Mouse (Mus musculus) mature B cell (primary cell): ENCODE data around the gene Ppfia1.

Experiments used
- in situ Hi-C: fragments of 300-500 bp; cut with MboI; formaldehyde crosslinking; loops from 2 replicates; pipeline ENCODE4 v1.14.3; 2019

The Ppfia1 gene

GRCm38 (mm10) chr7:144553237-144554122 is at the start of gene Ppfia1:
Ppfia1 (minus strand) TSS chr7:144553729.
- in situ Hi-C loops, result loop anchor here (25.0 kb wide), 1 partner anchor 766 kb away; the partner anchor contains the start of gene Mrgpre

GRCm38 (mm10) chr7:144600333-144600900 is 46.9 kb upstream of the Ppfia1 start:
- in situ Hi-C loops, result no loop called here

- in situ Hi-C loops, result no loop called here
Observed at GRCm38 (mm10) chr7:144589508-144589907, 36.0 kb upstream of the Ppfia1 start.

GRCm38 (mm10) chr7:144587291-144587690 is 33.8 kb upstream of the Ppfia1 start:
- in situ Hi-C loops, result no loop called here

- in situ Hi-C loops, result no loop called here
Observed at GRCm38 (mm10) chr7:144585648-144586047, 32.1 kb upstream of the Ppfia1 start.

GRCm38 (mm10) chr7:144583619-144584018 is 30.1 kb upstream of the Ppfia1 start:
- in situ Hi-C loops, result no loop called here

- in situ Hi-C loops, result no loop called here
Observed at GRCm38 (mm10) chr7:144582284-144582980, 28.9 kb upstream of the Ppfia1 start, which contains the start of gene Fadd. Fadd (minus strand) TSS chr7:144582463.

GRCm38 (mm10) chr7:144581559-144582283 is 28.2 kb upstream of the Ppfia1 start:
- in situ Hi-C loops, result no loop called here

GRCm38 (mm10) chr7:144577876-144578275 is 24.3 kb upstream of the Ppfia1 start:
- in situ Hi-C loops, result no loop called here

- in situ Hi-C loops, result loop anchor here (25.0 kb wide), 1 partner anchor 785 kb away; the partner anchor contains the start of gene Mrgpre
Observed at GRCm38 (mm10) chr7:144572234-144572633, 18.7 kb upstream of the Ppfia1 start.

GRCm38 (mm10) chr7:144571598-144571997 is 18.1 kb upstream of the Ppfia1 start:
- in situ Hi-C loops, result loop anchor here (25.0 kb wide), 1 partner anchor 784 kb away; the partner anchor contains the start of gene Mrgpre

GRCm38 (mm10) chr7:144569428-144569827 is 15.9 kb upstream of the Ppfia1 start:
- in situ Hi-C loops, result loop anchor here (25.0 kb wide), 1 partner anchor 782 kb away; the partner anchor contains the start of gene Mrgpre

GRCm38 (mm10) chr7:144568091-144568490 is 14.6 kb upstream of the Ppfia1 start:
- in situ Hi-C loops, result loop anchor here (25.0 kb wide), 1 partner anchor 781 kb away; the partner anchor contains the start of gene Mrgpre

GRCm38 (mm10) chr7:144566921-144567682 is 13.6 kb upstream of the Ppfia1 start:
- in situ Hi-C loops, result loop anchor here (25.0 kb wide), 1 partner anchor 780 kb away; the partner anchor contains the start of gene Mrgpre

GRCm38 (mm10) chr7:144563456-144564155 is 10.1 kb upstream of the Ppfia1 start:
- in situ Hi-C loops, result loop anchor here (25.0 kb wide), 1 partner anchor 776 kb away; the partner anchor contains the start of gene Mrgpre

- in situ Hi-C loops, result loop anchor here (25.0 kb wide), 1 partner anchor 775 kb away; the partner anchor contains the start of gene Mrgpre
Observed at GRCm38 (mm10) chr7:144562016-144562415, 8.5 kb upstream of the Ppfia1 start.

- in situ Hi-C loops, result loop anchor here (25.0 kb wide), 1 partner anchor 773 kb away; the partner anchor contains the start of gene Mrgpre
Observed at GRCm38 (mm10) chr7:144560594-144560993, 7.1 kb upstream of the Ppfia1 start.

GRCm38 (mm10) chr7:144558552-144558951 is 5.0 kb upstream of the Ppfia1 start:
- in situ Hi-C loops, result loop anchor here (25.0 kb wide), 1 partner anchor 771 kb away; the partner anchor contains the start of gene Mrgpre

- in situ Hi-C loops, result loop anchor here (25.0 kb wide), 1 partner anchor 767 kb away; the partner anchor contains the start of gene Mrgpre
Observed at GRCm38 (mm10) chr7:144554123-144554472, 569 bp upstream of the Ppfia1 start.
